ENCODE assay signal across 26 mouse cellular contexts in genomic region chr10:71789936-71790335, GRCm38 (mm10).
DNase-seq lines count a peak whose midpoint lies in the region; ATAC-seq and TF ChIP-seq lines count a peak whose summit lies in the region.
"Had no signal": no experiment of that assay in that cellular context is flagged by ENCODE, and none has a peak within 500 bp of the region (broad histone marks: within the 10 kb centered on the region; RNA-seq: fewer than 3 reads in every experiment).

No protein-coding gene starts in this region.

- no peaks in the 10 kb centered on the region for H3K36me3 ChIP-seq in forebrain, embryonic 14.5 days (ENCODE audit: control insufficient read depth, insufficient read depth, low read length)
- H3K36me3 ChIP-seq in forebrain, embryonic 13.5 days (ENCODE audit: poor library complexity, severe bottlenecking) = no peaks in the 10 kb centered on the region
- H3K36me3 ChIP-seq in hindbrain, postnatal 0 days (ENCODE audit: insufficient read depth, low read length) = no peaks in the 10 kb centered on the region
- no peaks in the 10 kb centered on the region for H3K36me3 ChIP-seq in hindbrain, embryonic 10.5 days
- H3K36me3 ChIP-seq: embryonic facial prominence, embryonic 12.5 days; embryonic facial prominence, embryonic 15.5 days; heart, embryonic 12.5 days; heart, embryonic 15.5 days; hindbrain, embryonic 12.5 days; hindbrain, embryonic 15.5 days; intestine, embryonic 15.5 days had no signal

- peak; percentile 7 for DNase-seq in forebrain, embryonic 14.5 days (ENCODE audit: low spot score)
- peak; percentile 56 for DNase-seq in hindbrain, postnatal 0 days (ENCODE audit: low spot score)
- no peak for DNase-seq in hindbrain, embryonic 10.5 days (ENCODE audit: low spot score)
- peak; percentile 40 for DNase-seq in brain, adult 2 months (ENCODE audit: low read depth, low spot score)
- peak; percentile 46 for DNase-seq in brain, embryonic 14.5 days (ENCODE audit: low read depth)
- no peak for DNase-seq in thymus, postnatal 10 days (ENCODE audit: low spot score in 2 of 2)
- DNase-seq: adrenal gland, adult 2 months; adrenal gland, postnatal 14 days; cerebellum, adult 11 months; cerebellum, adult 9-11 months; gastrocnemius, adult 2 months; gastrocnemius, postnatal 14 days; heart, adult 18-20 months; heart, postnatal 10 days; heart, postnatal 4 days; kidney, adult 11 months; kidney, adult 8-10 months had no signal

- TF ChIP-seq CTCF in hindbrain, postnatal 0 days (IDR thresholded peaks at IDR 0.05; ENCODE audit: low read depth) = no peak
- TF ChIP-seq CTCF in brain, embryonic 14.5 days (IDR thresholded peaks at IDR 0.05; ENCODE audit: borderline replicate concordance, extremely low read depth, insufficient read depth, insufficient read length) = no peak

- no peak overlapping the region for H3K27ac ChIP-seq in forebrain, embryonic 14.5 days (ENCODE audit: low read depth, low read length)
- no peak overlapping the region for H3K27ac ChIP-seq in forebrain, embryonic 13.5 days
- no peak overlapping the region for H3K27ac ChIP-seq in hindbrain, postnatal 0 days
- no peak overlapping the region for H3K27ac ChIP-seq in hindbrain, embryonic 10.5 days
- H3K27ac ChIP-seq: embryonic facial prominence, embryonic 12.5 days; embryonic facial prominence, embryonic 15.5 days; gastrocnemius, adult 2 months; heart, embryonic 15.5 days; hindbrain, embryonic 12.5 days; hindbrain, embryonic 15.5 days; intestine, embryonic 15.5 days had no signal

- H3K27me3 ChIP-seq in forebrain, embryonic 14.5 days (replicated peaks; ENCODE audit: control insufficient read depth, insufficient read depth, low read length) = no peaks in the 10 kb centered on the region
- H3K27me3 ChIP-seq in forebrain, embryonic 13.5 days = no peaks in the 10 kb centered on the region
- no peaks in the 10 kb centered on the region for H3K27me3 ChIP-seq in hindbrain, postnatal 0 days (ENCODE audit: insufficient read depth, low read length)
- no peaks in the 10 kb centered on the region for H3K27me3 ChIP-seq in hindbrain, embryonic 10.5 days (ENCODE audit: insufficient read depth, poor library complexity, severe bottlenecking)
- H3K27me3 ChIP-seq: embryonic facial prominence, embryonic 12.5 days; embryonic facial prominence, embryonic 15.5 days; heart, embryonic 12.5 days; heart, embryonic 15.5 days; hindbrain, embryonic 12.5 days; hindbrain, embryonic 15.5 days; intestine, embryonic 15.5 days had no signal

- ATAC-seq in forebrain, embryonic 14.5 days = no peak
- ATAC-seq in forebrain, embryonic 13.5 days = no peak
- ATAC-seq in hindbrain, postnatal 0 days = peak; percentile 61; the same call in 1 of the 2 replicates
- ATAC-seq: CD4-positive, CD25-positive, alpha-beta regulatory T cell, adult 4 months; intestine, embryonic 15.5 days had no signal

- no peak overlapping the region for H3K4me3 ChIP-seq in forebrain, embryonic 14.5 days (ENCODE audit: low read depth, low read length)
- no peak overlapping the region for H3K4me3 ChIP-seq in forebrain, embryonic 13.5 days
- H3K4me3 ChIP-seq in hindbrain, postnatal 0 days (ENCODE audit: low read length) = no peak overlapping the region
- no peak overlapping the region for H3K4me3 ChIP-seq in hindbrain, embryonic 10.5 days
- H3K4me3 ChIP-seq: embryonic facial prominence, embryonic 12.5 days; embryonic facial prominence, embryonic 15.5 days; gastrocnemius, adult 2 months; heart, embryonic 12.5 days; heart, embryonic 15.5 days; hindbrain, embryonic 12.5 days; hindbrain, embryonic 15.5 days; intestine, embryonic 15.5 days had no signal

- H3K4me1 ChIP-seq in forebrain, embryonic 14.5 days (ENCODE audit: control insufficient read depth, insufficient read depth, low read length) = no peaks in the 10 kb centered on the region
- no peaks in the 10 kb centered on the region for H3K4me1 ChIP-seq in forebrain, embryonic 13.5 days
- no peaks in the 10 kb centered on the region for H3K4me1 ChIP-seq in hindbrain, postnatal 0 days (ENCODE audit: insufficient read depth, low read length)
- no peaks in the 10 kb centered on the region for H3K4me1 ChIP-seq in hindbrain, embryonic 10.5 days (replicated peaks)
- H3K4me1 ChIP-seq: embryonic facial prominence, embryonic 12.5 days; embryonic facial prominence, embryonic 15.5 days; heart, embryonic 12.5 days; heart, embryonic 15.5 days; hindbrain, embryonic 12.5 days; hindbrain, embryonic 15.5 days; intestine, embryonic 15.5 days had no signal

- no peak overlapping the region for H3K4me2 ChIP-seq in forebrain, embryonic 14.5 days (ENCODE audit: low read length)
- H3K4me2 ChIP-seq in forebrain, embryonic 13.5 days = no peak overlapping the region
- H3K4me2 ChIP-seq in hindbrain, postnatal 0 days (ENCODE audit: low read depth, low read length) = no peak overlapping the region
- H3K4me2 ChIP-seq: embryonic facial prominence, embryonic 12.5 days; embryonic facial prominence, embryonic 15.5 days; heart, embryonic 12.5 days; heart, embryonic 15.5 days; hindbrain, embryonic 12.5 days; hindbrain, embryonic 15.5 days; intestine, embryonic 15.5 days had no signal

- 74% methylated on average over 1 of the region's 1 CpGs for whole genome bisulfite sequencing in forebrain, embryonic 14.5 days
- WGBS in forebrain, embryonic 13.5 days = 77% methylated on average over 1 of the region's 1 CpGs
- WGBS in hindbrain, postnatal 0 days = 70% methylated on average over 1 of the region's 1 CpGs
- WGBS in hindbrain, embryonic 10.5 days = 94% methylated on average over 1 of the region's 1 CpGs

- H3K9ac ChIP-seq in forebrain, embryonic 14.5 days (ENCODE audit: low read length) = no peak overlapping the region
- H3K9ac ChIP-seq in forebrain, embryonic 13.5 days = no peak overlapping the region
- H3K9ac ChIP-seq in hindbrain, postnatal 0 days (replicated peaks; ENCODE audit: low read length) = no peak overlapping the region
- H3K9ac ChIP-seq: embryonic facial prominence, embryonic 12.5 days; embryonic facial prominence, embryonic 15.5 days; heart, embryonic 12.5 days; heart, embryonic 15.5 days; hindbrain, embryonic 12.5 days; hindbrain, embryonic 15.5 days; intestine, embryonic 15.5 days had no signal

- no peak for TF ChIP-seq POLR2A in brain, embryonic 14.5 days (IDR thresholded peaks at IDR 0.05; ENCODE audit: borderline replicate concordance, extremely low read depth, insufficient read depth, insufficient read length, poor library complexity, severe bottlenecking)

- no peaks in the 10 kb centered on the region for H3K9me3 ChIP-seq in forebrain, embryonic 14.5 days (replicated peaks; ENCODE audit: control insufficient read depth, low read length)
- H3K9me3 ChIP-seq in forebrain, embryonic 13.5 days (replicated peaks) = no peaks in the 10 kb centered on the region
- no peaks in the 10 kb centered on the region for H3K9me3 ChIP-seq in hindbrain, postnatal 0 days (ENCODE audit: low read length)
- no peaks in the 10 kb centered on the region for H3K9me3 ChIP-seq in hindbrain, embryonic 10.5 days
- H3K9me3 ChIP-seq: embryonic facial prominence, embryonic 12.5 days; embryonic facial prominence, embryonic 15.5 days; heart, embryonic 12.5 days; heart, embryonic 15.5 days; hindbrain, embryonic 12.5 days; hindbrain, embryonic 15.5 days; intestine, embryonic 15.5 days had no signal

Comparison
In these comparisons a context has a peak if more than half of its experiments do, and no peak if none do; other contexts are left out.
1. DNase-seq: peak in forebrain, embryonic 14.5 days (single experiment), hindbrain, postnatal 0 days (single experiment), brain, adult 2 months (single experiment) and brain, embryonic 14.5 days (single experiment); none in hindbrain, embryonic 10.5 days (single experiment) and thymus, postnatal 10 days (0 of 2).